Mouse (Mus musculus) bone marrow, adult 2 months (tissue): ENCODE measurements at regions not wholly inside any gene's neighbourhood (a gene's known extent, or its start where the extent isn't known, plus 50 kb on each side); places are given as distances from the start of the nearest gene placed in this dataset.

Experiments used
- CTCF ChIP-seq: fragments of 200-500 bp; IDR thresholded peaks from 2 replicates; pipeline ENCODE4 v1.5.1; 2011; ENCODE audit warnings: low read length, control low read depth; ENCODE audit not compliant: control insufficient read depth, insufficient read depth
- POLR2A ChIP-seq: fragments of 200-500 bp; IDR thresholded peaks from 2 replicates; pipeline ENCODE4 v1.6.1; 2011; ENCODE audit warnings: low read depth, mild to moderate bottlenecking, control low read depth, low read length, borderline replicate concordance; ENCODE audit not compliant: control insufficient read depth

DNA sequence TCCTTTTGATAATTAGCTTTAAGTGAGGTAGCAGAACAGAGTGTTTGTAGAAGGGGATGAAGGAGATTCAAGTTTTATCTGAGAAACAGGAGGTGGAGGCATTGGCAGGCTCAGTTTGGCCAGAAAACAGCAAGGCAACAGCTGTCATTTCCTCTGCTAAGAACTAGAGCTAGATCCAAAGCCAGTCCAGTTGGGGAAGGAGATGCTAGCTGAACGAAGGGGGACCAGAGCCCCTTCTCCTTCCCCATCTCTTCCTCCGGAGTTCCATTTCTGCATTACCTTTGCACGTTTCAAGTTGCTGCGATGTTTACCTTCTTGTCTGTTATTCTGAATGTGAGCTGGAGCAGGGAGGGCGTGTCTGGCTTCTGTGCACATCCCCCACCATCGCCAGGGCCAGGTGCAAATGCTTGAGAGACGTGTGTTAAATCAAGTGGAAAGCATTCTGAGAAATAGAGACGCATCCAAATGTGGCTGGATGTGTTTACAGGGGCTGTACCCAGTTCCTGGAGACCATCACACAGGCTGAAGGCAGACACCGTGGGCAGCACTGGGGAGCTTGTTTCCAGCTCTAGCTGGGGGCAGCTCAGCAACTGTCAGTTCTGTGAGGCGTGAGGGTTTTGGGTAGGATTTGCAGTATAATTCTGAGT lies 111.4 kb upstream of the Ufm1 start:
- TF ChIP-seq CTCF (no peak), POLR2A (no peak)
